Mouse (Mus musculus): ENCODE measurements around the gene H2-K1. TPM values are rescaled to one million over a fixed set of nuclear protein-coding genes. Genes with fewer than 3 reads are reported as not detected.

H2-K1 gene
- polyA plus RNA-seq, 1 experiment = 98.4 TPM

DNA sequence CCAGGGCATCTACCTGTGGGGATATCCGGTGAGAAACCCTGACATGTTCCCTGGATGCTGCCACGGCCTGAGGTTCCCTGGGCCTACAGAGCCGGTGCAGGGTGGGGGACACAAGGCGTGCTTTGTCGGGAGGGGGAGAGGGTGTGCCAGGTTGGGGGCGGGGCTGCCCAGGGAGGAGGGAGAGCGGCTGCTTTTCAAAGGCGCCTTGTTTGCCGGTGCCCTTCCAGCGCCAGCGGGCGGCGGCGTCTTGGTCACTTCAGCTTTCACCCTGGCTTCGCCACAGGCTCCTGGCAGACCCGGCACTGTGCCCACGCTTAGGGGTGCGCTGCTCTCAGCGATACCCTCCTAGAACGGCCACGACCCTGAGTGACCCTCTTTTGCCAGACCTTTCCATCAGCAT, 38.3 kb upstream of the H2-K1 start:
- no peak overlapping the region for H3K4me3 ChIP-seq (ENCODE audit: low read depth, low read length)
- H3K27ac ChIP-seq (ENCODE audit: insufficient read depth, low read length) = no peak overlapping the region
- no peaks in the 10 kb centered on the region for H3K4me1 ChIP-seq (ENCODE audit: control insufficient read depth, insufficient read depth, low read length)
- 0 out of 2 replicates have a peak, but pooled peaks cover 13% of the 10 kb centered on the region for H3K36me3 ChIP-seq (ENCODE audit: control insufficient read depth, insufficient read depth, low read length, poor library complexity, severe bottlenecking)
- TF ChIP-seq EP300 (IDR thresholded peaks at IDR 0.05; ENCODE audit: insufficient read depth, low read depth, low read length) = no peak
- no peak for TF ChIP-seq POLR2A (IDR thresholded peaks at IDR 0.05; ENCODE audit: insufficient read depth, low read length)
- TF ChIP-seq CTCF (IDR thresholded peaks at IDR 0.05; ENCODE audit: low read depth, low read length) = no peak
- no peaks in the 10 kb centered on the region for H3K27me3 ChIP-seq (ENCODE audit: control insufficient read depth, insufficient read depth, low read length, poor library complexity, severe bottlenecking)
- no peaks in the 10 kb centered on the region for H3K9me3 ChIP-seq (replicated peaks; ENCODE audit: control insufficient read depth, insufficient read depth, low read length, poor library complexity, severe bottlenecking)
- 0 out of 2 replicates have a peak overlapping the region, but pooled peaks have one; percentile 6 for H3K9ac ChIP-seq (ENCODE audit: low read depth, poor library complexity, severe bottlenecking)

DNA sequence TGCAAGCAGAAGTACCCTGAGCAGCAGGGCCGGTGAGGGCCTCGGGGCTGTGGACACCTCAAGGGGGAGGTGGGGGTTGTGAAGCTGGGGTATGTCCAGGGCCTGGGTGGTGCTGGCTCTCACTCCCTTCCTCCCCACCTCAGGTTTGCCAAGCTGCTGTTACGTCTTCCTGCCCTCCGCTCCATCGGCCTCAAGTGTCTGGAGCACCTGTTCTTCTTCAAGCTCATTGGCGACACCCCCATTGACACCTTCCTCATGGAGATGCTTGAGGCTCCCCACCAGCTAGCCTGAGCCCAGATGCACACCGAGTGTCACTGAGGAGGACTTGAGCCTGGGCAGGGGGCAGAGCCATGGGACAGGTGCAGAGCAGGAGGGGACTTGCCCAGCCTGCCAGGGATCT, 37.1 kb upstream of the H2-K1 start:
- Histone ChIP-seq H3K9me3 (replicated peaks; ENCODE audit: control insufficient read depth, insufficient read depth, low read length, poor library complexity, severe bottlenecking) (no peaks in the 10 kb centered on the region), H3K36me3 (ENCODE audit: control insufficient read depth, insufficient read depth, low read length, poor library complexity, severe bottlenecking) (0 out of 2 replicates have a peak, but pooled peaks cover 13% of the 10 kb centered on the region), H3K9ac (ENCODE audit: low read depth, poor library complexity, severe bottlenecking) (no peak overlapping the region), H3K27me3 (ENCODE audit: control insufficient read depth, insufficient read depth, low read length, poor library complexity, severe bottlenecking) (no peaks in the 10 kb centered on the region), H3K4me3 (ENCODE audit: low read depth, low read length) (no peak overlapping the region), H3K4me1 (ENCODE audit: control insufficient read depth, insufficient read depth, low read length) (no peaks in the 10 kb centered on the region), H3K27ac (ENCODE audit: insufficient read depth, low read length) (no peak overlapping the region)
- TF ChIP-seq POLR2A (IDR thresholded peaks at IDR 0.05; ENCODE audit: insufficient read depth, low read length) (no peak), CTCF (IDR thresholded peaks at IDR 0.05; ENCODE audit: low read depth, low read length) (no peak), EP300 (IDR thresholded peaks at IDR 0.05; ENCODE audit: insufficient read depth, low read depth, low read length) (no peak)

DNA sequence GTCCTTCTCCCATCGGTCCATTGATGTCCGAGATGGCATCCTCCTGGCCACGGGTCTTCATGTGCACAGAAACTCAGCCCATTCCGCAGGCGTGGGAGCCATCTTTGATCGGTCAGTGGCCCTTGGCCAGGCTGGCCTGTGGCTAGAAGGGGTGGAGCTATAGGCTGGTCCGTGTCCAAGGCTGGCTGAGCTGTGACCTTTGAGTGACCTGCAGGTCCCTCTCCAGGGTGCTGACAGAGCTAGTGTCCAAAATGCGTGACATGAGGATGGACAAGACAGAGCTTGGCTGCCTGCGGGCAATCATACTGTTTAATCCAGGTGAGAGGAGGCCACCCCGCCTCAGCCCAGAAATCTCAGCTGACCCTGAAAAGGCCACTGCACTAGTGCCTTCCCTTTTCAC, 36.5 kb upstream of the H2-K1 start:
- Histone ChIP-seq H3K9ac (ENCODE audit: low read depth, poor library complexity, severe bottlenecking) (no peak overlapping the region), H3K36me3 (ENCODE audit: control insufficient read depth, insufficient read depth, low read length, poor library complexity, severe bottlenecking) (0 out of 2 replicates have a peak, but pooled peaks cover 13% of the 10 kb centered on the region), H3K4me3 (ENCODE audit: low read depth, low read length) (no peak overlapping the region), H3K27me3 (ENCODE audit: control insufficient read depth, insufficient read depth, low read length, poor library complexity, severe bottlenecking) (no peaks in the 10 kb centered on the region), H3K9me3 (replicated peaks; ENCODE audit: control insufficient read depth, insufficient read depth, low read length, poor library complexity, severe bottlenecking) (no peaks in the 10 kb centered on the region), H3K4me1 (ENCODE audit: control insufficient read depth, insufficient read depth, low read length) (no peaks in the 10 kb centered on the region), H3K27ac (ENCODE audit: insufficient read depth, low read length) (no peak overlapping the region)
- TF ChIP-seq POLR2A (IDR thresholded peaks at IDR 0.05; ENCODE audit: insufficient read depth, low read length) (no peak), EP300 (IDR thresholded peaks at IDR 0.05; ENCODE audit: insufficient read depth, low read depth, low read length) (no peak), CTCF (IDR thresholded peaks at IDR 0.05; ENCODE audit: low read depth, low read length) (no peak)

DNA sequence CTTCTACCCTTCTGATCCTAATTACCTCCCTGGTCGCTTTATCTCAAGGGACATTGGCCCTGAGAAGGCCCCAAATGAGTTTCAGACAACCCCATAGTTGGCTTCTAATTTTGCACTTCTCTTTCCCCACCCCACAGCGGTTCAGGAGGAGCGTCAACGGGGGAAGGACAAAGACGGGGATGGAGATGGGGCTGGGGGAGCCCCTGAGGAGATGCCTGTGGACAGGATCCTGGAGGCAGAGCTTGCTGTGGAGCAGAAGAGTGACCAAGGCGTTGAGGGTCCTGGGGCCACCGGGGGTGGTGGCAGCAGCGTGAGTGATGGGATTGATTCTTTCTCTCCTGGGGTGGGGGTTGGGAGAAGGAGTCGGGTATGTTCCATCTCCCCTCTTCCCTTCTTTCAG, 35.4 kb upstream of the H2-K1 start:
- H3K9me3 ChIP-seq (replicated peaks; ENCODE audit: control insufficient read depth, insufficient read depth, low read length, poor library complexity, severe bottlenecking) = no peaks in the 10 kb centered on the region
- TF ChIP-seq POLR2A (IDR thresholded peaks at IDR 0.05; ENCODE audit: insufficient read depth, low read length) (no peak), EP300 (IDR thresholded peaks at IDR 0.05; ENCODE audit: insufficient read depth, low read depth, low read length) (no peak), CTCF (IDR thresholded peaks at IDR 0.05; ENCODE audit: low read depth, low read length) (no peak)
- H3K36me3 ChIP-seq (ENCODE audit: control insufficient read depth, insufficient read depth, low read length, poor library complexity, severe bottlenecking) = 0 out of 2 replicates have a peak, but pooled peaks cover 13% of the 10 kb centered on the region
- H3K9ac ChIP-seq (ENCODE audit: low read depth, poor library complexity, severe bottlenecking) = no peak overlapping the region
- H3K27ac ChIP-seq (ENCODE audit: insufficient read depth, low read length) = no peak overlapping the region
- no peak overlapping the region for H3K4me3 ChIP-seq (ENCODE audit: low read depth, low read length)
- H3K27me3 ChIP-seq (ENCODE audit: control insufficient read depth, insufficient read depth, low read length, poor library complexity, severe bottlenecking) = no peaks in the 10 kb centered on the region
- H3K4me1 ChIP-seq (ENCODE audit: control insufficient read depth, insufficient read depth, low read length) = no peaks in the 10 kb centered on the region

DNA sequence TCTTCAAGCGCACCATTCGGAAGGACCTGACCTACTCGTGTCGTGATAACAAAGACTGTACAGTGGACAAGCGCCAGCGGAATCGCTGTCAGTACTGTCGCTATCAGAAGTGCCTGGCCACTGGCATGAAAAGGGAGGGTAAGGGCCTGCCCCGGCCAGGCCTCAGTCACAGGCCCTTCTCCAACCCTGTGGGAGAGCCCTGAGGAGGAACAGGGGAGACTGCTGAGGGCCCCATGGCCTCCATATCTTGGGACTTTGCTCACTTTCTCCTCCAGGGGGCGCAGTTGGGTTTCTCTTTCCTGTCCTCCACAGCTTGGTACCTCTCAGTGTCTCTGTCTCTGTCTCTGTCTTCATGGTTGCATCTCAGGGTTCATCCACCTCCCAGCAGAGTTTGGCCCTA, 33.9 kb upstream of the H2-K1 start:
- Histone ChIP-seq H3K36me3 (ENCODE audit: control insufficient read depth, insufficient read depth, low read length, poor library complexity, severe bottlenecking) (peaks cover 26% of the 10 kb centered on the region), H3K27ac (ENCODE audit: insufficient read depth, low read length) (no peak overlapping the region), H3K9me3 (replicated peaks; ENCODE audit: control insufficient read depth, insufficient read depth, low read length, poor library complexity, severe bottlenecking) (no peaks in the 10 kb centered on the region), H3K9ac (ENCODE audit: low read depth, poor library complexity, severe bottlenecking) (no peak overlapping the region), H3K4me3 (ENCODE audit: low read depth, low read length) (no peak overlapping the region), H3K27me3 (ENCODE audit: control insufficient read depth, insufficient read depth, low read length, poor library complexity, severe bottlenecking) (no peaks in the 10 kb centered on the region), H3K4me1 (ENCODE audit: control insufficient read depth, insufficient read depth, low read length) (no peaks in the 10 kb centered on the region)
- TF ChIP-seq EP300 (IDR thresholded peaks at IDR 0.05; ENCODE audit: insufficient read depth, low read depth, low read length) (no peak), CTCF (IDR thresholded peaks at IDR 0.05; ENCODE audit: low read depth, low read length) (peak; percentile 67), POLR2A (IDR thresholded peaks at IDR 0.05; ENCODE audit: insufficient read depth, low read length) (no peak)

DNA sequence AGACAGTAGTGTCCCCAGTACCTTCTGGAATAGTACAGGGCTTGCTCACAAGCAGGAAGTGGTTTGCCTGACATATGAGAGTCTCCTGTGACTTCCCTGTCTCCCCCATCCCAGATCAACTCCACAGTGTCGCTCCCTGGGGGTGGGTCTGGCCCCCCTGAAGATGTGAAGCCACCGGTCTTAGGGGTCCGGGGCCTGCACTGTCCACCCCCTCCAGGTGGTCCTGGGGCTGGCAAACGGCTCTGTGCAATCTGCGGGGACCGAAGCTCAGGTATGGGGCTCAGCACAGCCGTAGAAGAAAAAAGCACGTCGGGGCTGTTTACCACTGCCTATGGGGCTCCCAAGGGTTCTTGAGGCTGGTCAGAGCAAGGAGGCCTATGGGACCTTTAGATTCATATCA, 33.3 kb upstream of the H2-K1 start:
- Histone ChIP-seq H3K27ac (ENCODE audit: insufficient read depth, low read length) (no peak overlapping the region), H3K4me1 (ENCODE audit: control insufficient read depth, insufficient read depth, low read length) (no peaks in the 10 kb centered on the region), H3K9ac (ENCODE audit: low read depth, poor library complexity, severe bottlenecking) (no peak overlapping the region), H3K9me3 (replicated peaks; ENCODE audit: control insufficient read depth, insufficient read depth, low read length, poor library complexity, severe bottlenecking) (no peaks in the 10 kb centered on the region), H3K36me3 (ENCODE audit: control insufficient read depth, insufficient read depth, low read length, poor library complexity, severe bottlenecking) (peaks cover 32% of the 10 kb centered on the region), H3K27me3 (ENCODE audit: control insufficient read depth, insufficient read depth, low read length, poor library complexity, severe bottlenecking) (no peaks in the 10 kb centered on the region), H3K4me3 (ENCODE audit: low read depth, low read length) (no peak overlapping the region)
- TF ChIP-seq EP300 (IDR thresholded peaks at IDR 0.05; ENCODE audit: insufficient read depth, low read depth, low read length) (no peak), POLR2A (IDR thresholded peaks at IDR 0.05; ENCODE audit: insufficient read depth, low read length) (no peak), CTCF (IDR thresholded peaks at IDR 0.05; ENCODE audit: low read depth, low read length) (no peak)
